Mouse (Mus musculus) C2C12 (cell line): ENCODE results near the gene St3gal4.

ENCODE experiments used
- CEBPB ChIP-seq: IDR thresholded peaks from one replicate; pipeline ENCODE4 v1.6.1; 2011; ENCODE audit warnings: low read depth, mild to moderate bottlenecking, control low read depth, moderate library complexity
- CTCF ChIP-seq: IDR thresholded peaks from one replicate; pipeline ENCODE4 v1.5.1; 2011; ENCODE audit not compliant: control insufficient read depth, insufficient read depth, insufficient read length
- MAX ChIP-seq: IDR thresholded peaks from one replicate; pipeline ENCODE4 v1.6.1; 2011; ENCODE audit warnings: mild to moderate bottlenecking, control low read depth
- USF1 ChIP-seq: IDR thresholded peaks from one replicate; pipeline ENCODE4 v1.6.1; 2011; ENCODE audit warnings: low read depth, mild to moderate bottlenecking, control low read depth, moderate library complexity

DNA sequence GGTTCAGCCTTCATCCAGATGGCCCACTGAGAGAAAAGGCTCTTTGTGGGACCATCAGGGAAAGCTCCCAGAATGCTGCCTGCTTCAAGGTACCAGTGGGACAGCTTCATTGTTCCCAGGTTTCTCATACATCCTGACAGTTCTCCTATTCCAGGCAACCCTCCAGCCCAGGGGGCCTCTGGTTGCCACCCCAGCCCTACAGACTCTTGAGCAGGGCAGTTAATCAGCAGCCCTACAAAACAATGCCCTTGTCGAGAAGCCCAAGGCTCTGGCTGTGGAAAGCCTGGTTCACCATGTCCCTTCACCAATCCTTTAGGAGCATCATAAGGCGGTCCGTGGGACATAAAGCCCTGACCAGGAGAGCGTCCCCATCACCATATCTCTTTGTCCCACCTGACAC, 66.4 kb downstream of the St3gal4 start:
- no peak for TF ChIP-seq CTCF
- no peak for TF ChIP-seq MAX
- no peak for TF ChIP-seq CEBPB
- TF ChIP-seq USF1, result no peak
